Comparison of ENCODE assay signal across 9 mouse cellular contexts in genomic region chr5:88884101-88884500, GRCm38 (mm10). TPM values are rescaled to one million over a fixed set of nuclear protein-coding genes. Genes with fewer than 3 reads are reported as not detected.
DNase-seq lines count a peak whose midpoint lies in the region; ATAC-seq lines count a peak whose summit lies in the region.
"Had no signal": no experiment of that assay in that cellular context is flagged by ENCODE, and none has a peak within 500 bp of the region (broad histone marks: within the 10 kb centered on the region; RNA-seq: fewer than 3 reads in every experiment).

No protein-coding gene starts in this region.

- H3K9me3 ChIP-seq in hindbrain, embryonic 10.5 days = no peaks in the 10 kb centered on the region
- H3K9me3 ChIP-seq in hindbrain, embryonic 12.5 days (replicated peaks) = no peaks in the 10 kb centered on the region
- H3K9me3 ChIP-seq in limb, embryonic 11.5 days (ENCODE audit: control insufficient read depth, low read length) = no peaks in the 10 kb centered on the region
- no peaks in the 10 kb centered on the region for H3K9me3 ChIP-seq in forebrain, embryonic 15.5 days
- H3K9me3 ChIP-seq: neural tube, embryonic 13.5 days had no signal

- H3K4me1 ChIP-seq in hindbrain, embryonic 10.5 days (replicated peaks) = peaks cover 15% of the 10 kb centered on the region
- H3K4me1 ChIP-seq in hindbrain, embryonic 12.5 days = peaks cover 13% of the 10 kb centered on the region
- no peaks in the 10 kb centered on the region for H3K4me1 ChIP-seq in limb, embryonic 11.5 days (ENCODE audit: control insufficient read depth, insufficient read depth, low read length)
- peaks cover 24% of the 10 kb centered on the region for H3K4me1 ChIP-seq in forebrain, embryonic 15.5 days

- ATAC-seq in hindbrain, embryonic 12.5 days (ENCODE audit: low FRiP score) = no peak
- ATAC-seq in limb, embryonic 11.5 days (ENCODE audit: insufficient number of reproducible peaks, low FRiP score, low TSS enrichment, low read depth) = no peak
- no peak for ATAC-seq in forebrain, embryonic 15.5 days (replicated peaks)

- no peak overlapping the region for H3K4me3 ChIP-seq in hindbrain, embryonic 10.5 days
- H3K4me3 ChIP-seq in hindbrain, embryonic 12.5 days = no peak overlapping the region
- H3K4me3 ChIP-seq in limb, embryonic 11.5 days (ENCODE audit: low read depth, low read length) = no peak overlapping the region
- H3K4me3 ChIP-seq in forebrain, embryonic 15.5 days = no peak overlapping the region
- H3K4me3 ChIP-seq: neural tube, embryonic 13.5 days had no signal

- H3K27me3 ChIP-seq in hindbrain, embryonic 10.5 days (ENCODE audit: insufficient read depth, poor library complexity, severe bottlenecking) = peaks cover 27% of the 10 kb centered on the region
- H3K27me3 ChIP-seq in hindbrain, embryonic 12.5 days = peaks cover 13% of the 10 kb centered on the region
- no peaks in the 10 kb centered on the region for H3K27me3 ChIP-seq in limb, embryonic 11.5 days (ENCODE audit: control insufficient read depth, insufficient read depth, low read length)
- no peaks in the 10 kb centered on the region for H3K27me3 ChIP-seq in forebrain, embryonic 15.5 days

- WGBS in hindbrain, embryonic 10.5 days = 21% methylated on average over 3 of the region's 3 CpGs
- WGBS in hindbrain, embryonic 12.5 days = 25% methylated on average over 3 of the region's 3 CpGs
- 19% methylated on average over 3 of the region's 3 CpGs for WGBS in limb, embryonic 11.5 days
- 20% methylated on average over 3 of the region's 3 CpGs for WGBS in forebrain, embryonic 15.5 days

- H3K36me3 ChIP-seq in hindbrain, embryonic 10.5 days = no peaks in the 10 kb centered on the region
- no peaks in the 10 kb centered on the region for H3K36me3 ChIP-seq in hindbrain, embryonic 12.5 days
- no peaks in the 10 kb centered on the region for H3K36me3 ChIP-seq in limb, embryonic 11.5 days (ENCODE audit: control insufficient read depth, insufficient read depth, low read length)
- H3K36me3 ChIP-seq in forebrain, embryonic 15.5 days = no peaks in the 10 kb centered on the region
- H3K36me3 ChIP-seq: neural tube, embryonic 13.5 days had no signal

- DNase-seq in hindbrain, embryonic 10.5 days (ENCODE audit: low spot score) = peak; percentile 34
- peak; percentile 5 for DNase-seq in CD4-positive helper T cell, adult 2 months (ENCODE audit: low read depth, low spot score)
- DNase-seq in adrenal gland, postnatal 36 days = peak; percentile 33 to 52
- peak; percentile 36 to 58 for DNase-seq in frontal cortex, postnatal 36 days (ENCODE audit: low spot score in 2 of 2)
- peak; percentile 38 for DNase-seq in limb, embryonic 11.5 days (ENCODE audit: low spot score)
- peak; percentile 28 for DNase-seq in right cerebral cortex, postnatal 25 days

- H3K9ac ChIP-seq in hindbrain, embryonic 12.5 days = no peak overlapping the region
- no peak overlapping the region for H3K9ac ChIP-seq in limb, embryonic 11.5 days (ENCODE audit: low read length)
- no peak overlapping the region for H3K9ac ChIP-seq in forebrain, embryonic 15.5 days (replicated peaks)
- H3K9ac ChIP-seq: neural tube, embryonic 13.5 days had no signal

- no peak overlapping the region for H3K27ac ChIP-seq in hindbrain, embryonic 10.5 days
- H3K27ac ChIP-seq in hindbrain, embryonic 12.5 days = no peak overlapping the region
- no peak overlapping the region for H3K27ac ChIP-seq in limb, embryonic 11.5 days (replicated peaks; ENCODE audit: low read depth, low read length)
- no peak overlapping the region for H3K27ac ChIP-seq in forebrain, embryonic 15.5 days (replicated peaks)
- H3K27ac ChIP-seq: neural tube, embryonic 13.5 days had no signal

- no peak overlapping the region for H3K4me2 ChIP-seq in hindbrain, embryonic 12.5 days (replicated peaks)
- no peak overlapping the region for H3K4me2 ChIP-seq in limb, embryonic 11.5 days (ENCODE audit: low read depth, severe bottlenecking)
- H3K4me2 ChIP-seq in forebrain, embryonic 15.5 days (replicated peaks) = no peak overlapping the region
- H3K4me2 ChIP-seq: neural tube, embryonic 13.5 days had no signal

RNA-seq across cellular contexts. Expression of gene Slc4a4, which starts 2.5 kb away (rescaled TPM):
- polyA plus RNA-seq in hindbrain, embryonic 10.5 days (2016; fragmentation: Nextera tagmentation; extraction: Ambion mirVana) = 2.0 and 2.5 TPM in 2 replicates
- polyA plus RNA-seq in hindbrain, embryonic 12.5 days (2016; fragmentation: Nextera tagmentation; extraction: Ambion mirVana) = 2.8 and 3.2 TPM in 2 replicates
- 10 to 100 TPM; 20.1 to 61.2 TPM for total RNA-seq in adrenal gland, postnatal 36 days (2021)
- 1.7 and 1.9 TPM in 2 replicates for polyA plus RNA-seq in limb, embryonic 11.5 days (2014; fragmentation: Nextera tagmentation; extraction: Ambion mirVana)
- polyA plus RNA-seq in forebrain, embryonic 15.5 days (2015; fragmentation: Nextera tagmentation; extraction: Ambion mirVana) = 3.7 and 4.1 TPM in 2 replicates
